Mouse (Mus musculus) limb, embryonic 14.5 days (tissue): Measurements from ENCODE around the gene Gpat2. TPM values are rescaled to one million over a fixed set of nuclear protein-coding genes. Genes with fewer than 3 reads are reported as not detected.

Source experiments
- ATAC-seq: fragments of 200-750 bp; cut with Nextera tagmentation; 2 replicates; pipeline ENCODE4 v1.8.0; 2017; ENCODE audit warnings: low read depth, moderate number of reproducible peaks, moderate TSS enrichment; ENCODE audit not compliant: low FRiP score
- DNase-seq: peaks from one replicate; pipeline ENCODE4 v3.0.0-alpha.2; 2015; ENCODE audit warnings: low spot score
- H3K27ac ChIP-seq: fragments of 300-500 bp; sonication (generic); replicated peaks from 2 replicates; pipeline ENCODE4 v1.5.1; 2014; ENCODE audit warnings: low read depth, mild to moderate bottlenecking, low read length, moderate library complexity, mixed read lengths
- H3K27me3 ChIP-seq: fragments of 300-500 bp; sonication (generic); 2 replicates; pipeline ENCODE4 v1.6.1; 2014; ENCODE audit warnings: low read length, mixed read lengths; ENCODE audit not compliant: control insufficient read depth, insufficient read depth
- H3K36me3 ChIP-seq: fragments of 300-500 bp; sonication (generic); 2 replicates; pipeline ENCODE4 v1.6.1; 2014; ENCODE audit warnings: mild to moderate bottlenecking, low read length, moderate library complexity, mixed read lengths; ENCODE audit not compliant: control insufficient read depth, insufficient read depth
- H3K4me1 ChIP-seq: fragments of 300-500 bp; sonication (generic); 2 replicates; pipeline ENCODE4 v1.6.1; 2014; ENCODE audit warnings: antibody characterized with exemption, low read length, mixed read lengths; ENCODE audit not compliant: control insufficient read depth, insufficient read depth
- H3K4me2 ChIP-seq: fragments of 300-500 bp; sonication (generic); replicated peaks from 2 replicates; pipeline ENCODE4 v1.6.1; 2014; ENCODE audit warnings: low read depth, mild to moderate bottlenecking, low read length, moderate library complexity; ENCODE audit not compliant: severe bottlenecking
- H3K4me3 ChIP-seq: fragments of 300-500 bp; sonication (generic); replicated peaks from 2 replicates; pipeline ENCODE4 v1.5.1; 2014; ENCODE audit warnings: low read length
- H3K9ac ChIP-seq: fragments of 300-500 bp; sonication (generic); 2 replicates; pipeline ENCODE4 v1.6.1; 2014; ENCODE audit warnings: mild to moderate bottlenecking, low read depth, low read length, moderate library complexity; ENCODE audit not compliant: severe bottlenecking
- H3K9me3 ChIP-seq: fragments of 300-500 bp; sonication (generic); 2 replicates; pipeline ENCODE4 v1.6.1; 2016; ENCODE audit warnings: low read length; ENCODE audit not compliant: control insufficient read depth
- POLR2A ChIP-seq: fragments of 200-500 bp; IDR thresholded peaks from 2 replicates; pipeline ENCODE4 v1.8.0; 2012; ENCODE audit warnings: inconsistent platforms, mild to moderate bottlenecking, moderate library complexity, borderline replicate concordance; ENCODE audit not compliant: insufficient read depth, insufficient read length; ENCODE audit errors: extremely low read depth
- WGBS: fragments of 180-500 bp; shearing (Covaris S2); extraction: QIAGEN DNeasy Blood & Tissue Kit; methylation state at CpG from one replicate; pipeline ENCODE4 v1.1.7; 2014; 5-methylcytosine and 5-hydroxymethylcytosine counted together
- polyA plus RNA-seq, 2 experiments: library from polyadenylated mRNA; depleted of rRNA in 1 of 2; stranded (reverse) in 1 of 2; unstranded in 1 of 2; fragments of >200 nt; fragmentation: Nextera tagmentation in 1 of 2; extraction: Ambion mirVana in 1 of 2; gene quantifications; 2 replicates each; pipeline versions ENCODE4 v1.2.1 to v1.2.3; 2012 to 2014

The Gpat2 gene
- polyA plus RNA-seq, 2 experiments: 0.31 to 0.39 TPM

DNA sequence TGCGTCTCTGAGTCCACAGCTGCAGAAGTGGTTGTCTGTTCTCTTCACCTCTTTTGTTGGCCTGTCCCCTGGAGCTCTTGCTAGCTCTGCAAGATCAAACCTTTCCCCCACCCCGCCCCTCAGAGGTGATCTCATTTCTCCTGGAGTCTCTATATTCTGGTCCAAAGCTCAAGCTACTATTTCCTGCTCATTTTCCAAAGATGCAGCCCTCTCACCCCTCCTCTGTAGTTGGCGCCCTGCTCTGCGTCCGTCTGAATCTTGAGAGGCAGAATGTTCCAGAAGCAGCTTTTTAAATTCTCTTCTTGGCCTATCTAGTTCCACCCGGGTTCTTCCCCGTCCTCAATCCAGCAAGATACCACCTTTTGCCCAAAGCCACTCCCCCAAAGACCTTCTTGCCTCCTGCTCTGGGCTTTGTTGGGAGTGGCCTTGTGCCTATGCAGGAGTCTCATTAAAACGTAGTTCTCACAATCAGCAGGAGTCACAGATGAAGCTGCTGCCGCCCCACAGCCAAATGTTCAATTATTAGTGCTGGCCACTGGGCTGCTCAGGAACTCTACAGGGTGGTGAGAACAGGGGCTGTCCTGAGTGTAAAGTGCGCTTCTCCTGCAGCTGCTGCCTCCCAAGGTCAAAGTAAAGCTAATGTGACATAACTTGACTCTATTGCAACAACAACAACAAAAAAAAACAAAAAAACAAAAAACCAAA lies 6.6 kb upstream of the Gpat2 start:
- ATAC-seq (no peak), DNase-seq (no peak)
- WGBS: 52% methylated on average over 10 of the region's 10 CpGs
- Histone ChIP-seq H3K4me1 (no peaks in the 10 kb centered on the region), H3K27me3 (no peaks in the 10 kb centered on the region), H3K9me3 (no peaks in the 10 kb centered on the region), H3K4me2 (no peak overlapping the region), H3K27ac (no peak overlapping the region), H3K36me3 (no peaks in the 10 kb centered on the region), H3K4me3 (no peak overlapping the region), H3K9ac (no peak overlapping the region)
- TF ChIP-seq POLR2A: no peak

DNA sequence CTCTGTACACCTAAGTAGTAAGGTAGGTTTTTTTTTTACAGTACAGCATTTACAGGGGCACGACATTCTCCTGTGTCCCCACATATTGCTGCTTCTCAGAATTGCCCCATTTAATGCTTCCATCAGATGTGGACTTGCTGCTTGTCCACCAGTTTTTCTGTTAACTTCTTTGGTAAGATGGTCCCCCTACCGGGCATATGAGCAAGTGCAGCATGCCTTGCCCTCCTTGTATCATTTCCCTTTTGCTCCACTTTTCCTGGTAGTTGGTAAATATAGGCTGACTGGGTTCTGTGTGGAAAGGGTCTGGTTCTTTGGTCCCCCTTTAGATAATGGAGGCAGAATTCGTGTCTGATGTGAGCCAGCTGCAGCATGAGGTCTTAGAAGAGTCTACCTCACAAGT lies 5.2 kb downstream of the Gpat2 start:
- Histone ChIP-seq H3K9ac (no peak overlapping the region), H3K4me3 (no peak overlapping the region), H3K27me3 (no peaks in the 10 kb centered on the region), H3K9me3 (no peaks in the 10 kb centered on the region), H3K4me1 (no peaks in the 10 kb centered on the region), H3K4me2 (no peak overlapping the region), H3K27ac (no peak overlapping the region), H3K36me3 (0 out of 2 replicates have a peak, but pooled peaks cover 11% of the 10 kb centered on the region)
- 2% methylated on average over 3 of the region's 3 CpGs for WGBS
- peak; percentile 61 for DNase-seq
- no peak for TF ChIP-seq POLR2A
- no peak for ATAC-seq

DNA sequence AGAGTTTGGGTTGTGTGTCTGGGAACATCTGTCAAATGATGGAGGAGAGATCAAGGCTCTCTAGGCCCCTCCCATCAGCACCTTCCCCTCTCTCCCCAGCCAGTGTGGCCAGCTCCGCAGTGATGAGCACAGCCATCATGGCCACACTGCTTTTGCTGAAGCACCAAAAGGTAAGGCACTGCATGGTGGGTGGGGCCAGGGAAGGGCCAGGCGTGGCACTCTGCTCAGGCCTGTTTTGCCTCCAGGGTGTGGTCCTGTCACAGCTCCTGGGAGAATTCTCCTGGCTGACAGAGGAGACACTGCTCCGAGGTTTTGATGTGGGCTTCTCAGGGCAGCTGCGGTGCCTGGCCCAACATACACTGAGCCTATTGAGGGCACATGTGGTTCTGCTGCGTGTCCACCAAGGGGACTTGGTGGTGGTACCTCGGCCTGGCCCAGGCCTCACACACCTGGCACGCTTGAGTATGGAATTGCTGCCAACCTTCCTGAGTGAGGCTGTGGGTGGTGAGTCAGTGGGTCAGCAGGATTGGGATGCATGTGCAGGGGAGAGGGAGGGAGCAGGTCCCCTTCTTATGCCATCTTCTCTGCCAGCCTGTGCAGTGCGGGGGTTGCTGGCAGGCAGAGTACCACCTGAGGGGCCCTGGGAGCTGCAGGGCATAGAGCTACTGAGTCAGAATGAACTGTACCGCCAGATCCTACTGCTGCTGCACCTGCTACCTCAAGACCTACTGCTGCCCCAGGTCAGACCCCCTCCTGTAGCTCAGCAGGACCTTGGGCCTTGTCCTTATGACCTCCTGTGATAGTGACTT lies 8.7 kb downstream of the Gpat2 start:
- Histone ChIP-seq H3K27ac (no peak overlapping the region), H3K9me3 (no peaks in the 10 kb centered on the region), H3K4me1 (no peaks in the 10 kb centered on the region), H3K27me3 (no peaks in the 10 kb centered on the region), H3K9ac (no peak overlapping the region), H3K4me2 (no peak overlapping the region), H3K4me3 (no peak overlapping the region), H3K36me3 (peaks cover 31% of the 10 kb centered on the region)
- 75% methylated on average over 8 of the region's 9 CpGs for WGBS
- ATAC-seq (no peak), DNase-seq (no peak)
- no peak for TF ChIP-seq POLR2A

DNA sequence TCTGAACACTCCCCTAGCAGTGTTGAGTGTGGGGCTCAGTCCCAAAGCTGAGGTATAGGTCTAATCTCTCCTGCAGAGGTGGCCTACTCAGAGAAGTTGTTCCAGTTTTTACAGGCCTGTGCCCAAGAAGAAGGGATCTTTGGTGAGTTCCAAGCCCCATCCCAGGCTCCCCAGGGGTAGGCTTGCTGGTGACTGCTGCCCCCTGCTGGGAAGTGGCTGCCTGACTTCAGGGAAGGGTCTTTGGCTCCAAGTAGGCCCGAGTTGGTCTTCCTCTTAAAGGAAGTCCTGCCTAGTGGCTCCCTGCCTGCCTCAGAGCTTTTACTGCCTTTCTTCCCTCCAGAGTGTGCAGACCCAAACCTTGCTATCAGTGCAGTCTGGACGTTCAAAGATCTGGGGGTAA lies 10.1 kb downstream of the Gpat2 start:
- WGBS: 40% methylated on average over 2 of the region's 2 CpGs
- Histone ChIP-seq H3K4me1 (no peaks in the 10 kb centered on the region), H3K4me2 (no peak overlapping the region), H3K27ac (no peak overlapping the region), H3K9ac (no peak overlapping the region), H3K9me3 (no peaks in the 10 kb centered on the region), H3K36me3 (peaks cover 32% of the 10 kb centered on the region), H3K27me3 (no peaks in the 10 kb centered on the region), H3K4me3 (no peak overlapping the region)
- no peak for TF ChIP-seq POLR2A
- ATAC-seq (no peak), DNase-seq (no peak)

DNA sequence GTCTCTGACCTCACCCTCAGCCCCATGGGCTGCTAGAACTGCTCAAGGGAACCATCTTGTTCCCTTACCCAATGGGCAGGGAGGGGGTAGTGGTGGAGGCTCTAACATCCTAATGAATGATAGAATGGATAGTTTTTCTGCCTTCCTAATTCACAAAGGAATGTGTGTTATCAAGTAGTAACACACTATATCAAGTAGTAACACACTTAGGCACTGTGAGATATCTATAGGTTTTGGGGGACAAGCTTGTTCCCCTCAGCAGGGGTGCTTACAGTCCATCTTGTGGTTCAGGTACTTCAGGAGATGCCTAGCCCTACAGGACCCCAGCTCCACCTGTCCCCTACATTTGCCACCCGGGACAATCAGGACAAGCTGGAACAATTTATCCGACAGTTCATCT lies 10.6 kb downstream of the Gpat2 start:
- Histone ChIP-seq H3K4me2 (no peak overlapping the region), H3K27me3 (no peaks in the 10 kb centered on the region), H3K27ac (no peak overlapping the region), H3K9me3 (no peaks in the 10 kb centered on the region), H3K9ac (no peak overlapping the region), H3K4me3 (no peak overlapping the region), H3K4me1 (no peaks in the 10 kb centered on the region), H3K36me3 (peaks cover 32% of the 10 kb centered on the region)
- DNase-seq (no peak), ATAC-seq (no peak)
- 93% methylated on average over 2 of the region's 2 CpGs for WGBS
- no peak for TF ChIP-seq POLR2A
